Mouse (Mus musculus): ENCODE data around the gene Tyro3. TPM values are rescaled to one million over a fixed set of nuclear protein-coding genes. Genes with fewer than 3 reads are reported as not detected.

Gene Tyro3
- polyA plus RNA-seq, 1 experiment from 2014 or later, result 20.0 TPM

DNA sequence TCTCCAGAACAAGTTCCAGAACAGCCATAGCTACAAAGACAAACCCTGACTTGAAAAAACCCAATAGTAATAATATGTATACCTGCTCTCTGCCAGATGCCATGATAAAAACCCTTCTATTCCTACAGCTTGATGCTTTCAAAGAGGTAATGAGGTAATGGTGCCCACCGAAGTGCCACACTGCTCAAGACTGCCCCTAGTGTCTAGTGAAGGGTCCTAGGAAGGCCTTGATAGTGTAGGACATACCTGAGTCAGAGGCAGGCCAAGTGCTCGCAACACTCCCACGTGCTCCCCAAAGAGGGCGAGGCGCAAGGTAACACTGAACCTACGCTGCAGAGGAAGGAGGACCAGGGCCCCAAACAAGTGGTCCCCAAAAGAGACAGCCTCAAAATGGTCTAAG, 30.3 kb upstream of the Tyro3 start:
- DNase-seq (no peak), ATAC-seq (ENCODE audit: low FRiP score, low TSS enrichment) (no peak)
- Histone ChIP-seq H3K27ac (replicated peaks; ENCODE audit: low read depth, low read length) (no peak overlapping the region), H3K4me3 (replicated peaks; ENCODE audit: low read depth, low read length) (no peak overlapping the region), H3K9ac (replicated peaks; ENCODE audit: low read length) (no peak overlapping the region), H3K36me3 (ENCODE audit: control insufficient read depth, insufficient read depth, low read length) (peaks cover 67% of the 10 kb centered on the region), H3K9me3 (ENCODE audit: control insufficient read depth, low read length) (no peaks in the 10 kb centered on the region), H3K4me2 (ENCODE audit: low read length) (no peak overlapping the region), H3K27me3 (ENCODE audit: control insufficient read depth, insufficient read depth, low read length) (no peaks in the 10 kb centered on the region), H3K4me1 (ENCODE audit: control insufficient read depth, insufficient read depth, low read length) (no peaks in the 10 kb centered on the region)
- 92% methylated on average over 6 of the region's 6 CpGs for WGBS

DNA sequence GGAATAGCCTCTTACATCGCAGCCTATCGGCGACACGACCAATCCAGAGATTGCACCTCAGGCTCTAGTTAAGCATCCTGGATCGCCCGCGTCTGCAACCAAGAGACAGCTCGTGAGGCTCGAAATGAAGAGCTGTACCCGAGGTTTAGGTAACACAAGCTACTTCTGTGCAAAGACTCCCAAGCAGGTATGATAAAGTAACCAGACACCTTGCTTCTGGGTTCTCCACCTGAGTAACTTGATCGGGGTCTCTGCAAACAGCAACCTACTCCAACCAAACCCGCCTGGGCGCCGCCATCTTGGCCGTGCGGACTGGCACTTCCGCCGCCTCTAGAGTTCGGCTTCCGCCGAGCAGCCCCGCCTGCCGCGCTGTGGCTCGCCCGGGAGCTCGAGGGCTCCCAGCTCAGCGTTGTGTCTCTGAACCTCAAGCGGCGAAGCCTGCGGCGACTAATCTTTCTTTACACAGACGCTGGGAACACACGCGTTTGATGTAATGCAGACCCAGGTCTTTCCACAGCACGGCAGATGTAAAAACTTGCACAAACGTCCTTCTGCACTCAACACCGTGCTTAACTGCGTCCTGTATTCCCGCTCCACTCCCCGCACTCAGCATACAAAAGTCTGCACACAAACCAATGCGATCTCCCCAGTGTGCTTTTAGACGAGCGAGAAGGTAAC, 10.2 kb upstream of the Tyro3 start, which contains the start of gene Rpap1:
TSS of gene Rpap1 (minus strand) at position 332 of the 678 bp plus-strand sequence.
- H3K4me3 ChIP-seq (replicated peaks; ENCODE audit: low read depth, low read length), result peak within 1 kb of the TSS; percentile 65
- under 1% methylated on average over 44 of the region's 44 CpGs for WGBS
- peak within 1 kb of the TSS; percentile 84 for H3K4me2 ChIP-seq (ENCODE audit: low read length)
- H3K27me3 ChIP-seq (ENCODE audit: control insufficient read depth, insufficient read depth, low read length), result no peaks in the 10 kb centered on the region
- ATAC-seq (ENCODE audit: low FRiP score, low TSS enrichment), result peak; percentile 92
- H3K27ac ChIP-seq (replicated peaks; ENCODE audit: low read depth, low read length), result peak within 1 kb of the TSS; percentile 88
- H3K9ac ChIP-seq (replicated peaks; ENCODE audit: low read length), result peak within 1 kb of the TSS; percentile 73
- peaks cover 8% of the 10 kb centered on the region for H3K36me3 ChIP-seq (ENCODE audit: control insufficient read depth, insufficient read depth, low read length)
- DNase-seq, result peak; percentile 94
- H3K9me3 ChIP-seq (ENCODE audit: control insufficient read depth, low read length), result no peaks in the 10 kb centered on the region
- H3K4me1 ChIP-seq (ENCODE audit: control insufficient read depth, insufficient read depth, low read length), result peaks cover 8% of the 10 kb centered on the region

- Histone ChIP-seq H3K4me2 (ENCODE audit: low read length) (no peak overlapping the region), H3K27me3 (ENCODE audit: control insufficient read depth, insufficient read depth, low read length) (no peaks in the 10 kb centered on the region), H3K4me3 (replicated peaks; ENCODE audit: low read depth, low read length) (no peak overlapping the region), H3K36me3 (ENCODE audit: control insufficient read depth, insufficient read depth, low read length) (no peaks in the 10 kb centered on the region), H3K9ac (replicated peaks; ENCODE audit: low read length) (no peak overlapping the region), H3K27ac (replicated peaks; ENCODE audit: low read depth, low read length) (no peak overlapping the region), H3K9me3 (ENCODE audit: control insufficient read depth, low read length) (no peaks in the 10 kb centered on the region), H3K4me1 (ENCODE audit: control insufficient read depth, insufficient read depth, low read length) (peaks cover 8% of the 10 kb centered on the region)
- no peak for ATAC-seq (ENCODE audit: low FRiP score, low TSS enrichment)
- DNase-seq, result no peak
- 88% methylated on average over 2 of the region's 2 CpGs for WGBS
These were observed 7.5 kb upstream of the Tyro3 start for GRCm38 (mm10) chr2:119789996-119790395.

- H3K27ac ChIP-seq (replicated peaks; ENCODE audit: low read depth, low read length), result no peak overlapping the region
- H3K4me3 ChIP-seq (replicated peaks; ENCODE audit: low read depth, low read length), result peak overlapping the region; percentile 83; the same call in 1 of the 2 replicates
- ATAC-seq (ENCODE audit: low FRiP score, low TSS enrichment) (no peak), DNase-seq (peak; percentile 71)
- H3K9me3 ChIP-seq (ENCODE audit: control insufficient read depth, low read length), result no peaks in the 10 kb centered on the region
- peaks cover 26% of the 10 kb centered on the region for H3K4me1 ChIP-seq (ENCODE audit: control insufficient read depth, insufficient read depth, low read length)
- no peak overlapping the region for H3K9ac ChIP-seq (replicated peaks; ENCODE audit: low read length)
- peak overlapping the region; percentile 98; the same call in 1 of the 2 replicates for H3K4me2 ChIP-seq (ENCODE audit: low read length)
- 12% methylated on average over 13 of the region's 13 CpGs for WGBS
- H3K36me3 ChIP-seq (ENCODE audit: control insufficient read depth, insufficient read depth, low read length), result no peaks in the 10 kb centered on the region
- H3K27me3 ChIP-seq (ENCODE audit: control insufficient read depth, insufficient read depth, low read length), result peaks cover 5% of the 10 kb centered on the region; the same call in 1 of the 2 replicates
These were observed 854 bp downstream of the Tyro3 start for GRCm38 (mm10) chr2:119798246-119798927.

DNA sequence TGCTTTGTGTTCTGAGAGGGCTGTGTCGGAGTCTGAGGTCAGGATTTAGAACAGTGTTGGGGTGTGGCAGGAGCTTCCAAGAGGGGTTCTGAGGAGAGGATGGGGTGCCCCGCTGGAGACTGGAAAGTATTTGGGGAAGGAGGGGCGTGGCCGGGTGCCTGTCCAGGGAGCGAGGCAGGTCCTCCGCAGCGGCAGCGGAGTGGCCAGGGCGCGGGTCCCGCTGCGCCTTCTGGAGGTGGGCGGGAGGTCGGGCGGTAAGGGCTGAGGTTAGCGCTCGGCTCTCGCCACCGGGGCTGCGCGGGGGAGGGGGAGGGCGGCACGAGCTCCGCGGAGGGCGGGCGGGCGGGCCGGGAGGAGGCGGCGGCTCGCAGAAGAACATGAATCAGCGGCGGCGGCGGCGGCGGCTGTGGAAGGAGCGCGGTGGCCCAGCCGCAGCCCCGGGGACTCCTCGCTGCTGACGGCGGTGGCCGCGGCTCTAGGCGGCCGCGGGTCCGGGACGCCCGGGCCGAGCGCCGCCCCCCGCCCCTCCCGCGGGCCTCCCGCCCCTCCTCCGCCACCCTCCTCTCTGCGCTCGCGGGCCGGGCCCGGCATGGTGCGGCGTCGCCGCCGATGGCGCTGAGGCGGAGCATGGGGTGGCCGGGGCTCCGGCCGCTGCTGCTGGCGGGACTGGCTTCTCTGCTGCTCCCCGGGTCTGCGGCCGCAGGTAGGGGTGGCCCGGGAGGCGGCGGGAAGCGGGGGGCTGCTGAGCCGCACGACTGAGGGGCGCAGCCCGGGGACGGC, 1.8 kb downstream of the Tyro3 start:
- 0 out of 2 replicates have a peak overlapping the region, but pooled peaks have one; percentile 20 for H3K27ac ChIP-seq (replicated peaks; ENCODE audit: low read depth, low read length)
- H3K27me3 ChIP-seq (ENCODE audit: control insufficient read depth, insufficient read depth, low read length), result peaks cover 5% of the 10 kb centered on the region; the same call in 1 of the 2 replicates
- peak overlapping the region; percentile 98 for H3K4me2 ChIP-seq (ENCODE audit: low read length)
- no peaks in the 10 kb centered on the region for H3K9me3 ChIP-seq (ENCODE audit: control insufficient read depth, low read length)
- WGBS, result under 1% methylated on average over 66 of the region's 89 CpGs
- no peaks in the 10 kb centered on the region for H3K36me3 ChIP-seq (ENCODE audit: control insufficient read depth, insufficient read depth, low read length)
- peak; percentile 74 for DNase-seq
- peak; percentile 58; the same call in 1 of the 2 replicates for ATAC-seq (ENCODE audit: low FRiP score, low TSS enrichment)
- peak overlapping the region; percentile 83 for H3K4me3 ChIP-seq (replicated peaks; ENCODE audit: low read depth, low read length)
- H3K9ac ChIP-seq (replicated peaks; ENCODE audit: low read length), result peak overlapping the region; percentile 88
- peaks cover 35% of the 10 kb centered on the region for H3K4me1 ChIP-seq (ENCODE audit: control insufficient read depth, insufficient read depth, low read length)

- Histone ChIP-seq H3K27me3 (ENCODE audit: control insufficient read depth, insufficient read depth, low read length) (peaks cover 5% of the 10 kb centered on the region; the same call in 1 of the 2 replicates), H3K27ac (replicated peaks; ENCODE audit: low read depth, low read length) (0 out of 2 replicates have a peak overlapping the region, but pooled peaks have one; percentile 20), H3K36me3 (ENCODE audit: control insufficient read depth, insufficient read depth, low read length) (no peaks in the 10 kb centered on the region), H3K9ac (replicated peaks; ENCODE audit: low read length) (peak overlapping the region; percentile 88), H3K4me1 (ENCODE audit: control insufficient read depth, insufficient read depth, low read length) (peaks cover 42% of the 10 kb centered on the region), H3K4me3 (replicated peaks; ENCODE audit: low read depth, low read length) (peak overlapping the region; percentile 83), H3K4me2 (ENCODE audit: low read length) (peak overlapping the region; percentile 98), H3K9me3 (ENCODE audit: control insufficient read depth, low read length) (no peaks in the 10 kb centered on the region)
- ATAC-seq (ENCODE audit: low FRiP score, low TSS enrichment) (peak; percentile 12; the same call in 1 of the 2 replicates), DNase-seq (peak; percentile 35)
- WGBS, result under 1% methylated on average over 27 of the region's 27 CpGs
These were observed 2.5 kb downstream of the Tyro3 start for GRCm38 (mm10) chr2:119799961-119800550.

DNA sequence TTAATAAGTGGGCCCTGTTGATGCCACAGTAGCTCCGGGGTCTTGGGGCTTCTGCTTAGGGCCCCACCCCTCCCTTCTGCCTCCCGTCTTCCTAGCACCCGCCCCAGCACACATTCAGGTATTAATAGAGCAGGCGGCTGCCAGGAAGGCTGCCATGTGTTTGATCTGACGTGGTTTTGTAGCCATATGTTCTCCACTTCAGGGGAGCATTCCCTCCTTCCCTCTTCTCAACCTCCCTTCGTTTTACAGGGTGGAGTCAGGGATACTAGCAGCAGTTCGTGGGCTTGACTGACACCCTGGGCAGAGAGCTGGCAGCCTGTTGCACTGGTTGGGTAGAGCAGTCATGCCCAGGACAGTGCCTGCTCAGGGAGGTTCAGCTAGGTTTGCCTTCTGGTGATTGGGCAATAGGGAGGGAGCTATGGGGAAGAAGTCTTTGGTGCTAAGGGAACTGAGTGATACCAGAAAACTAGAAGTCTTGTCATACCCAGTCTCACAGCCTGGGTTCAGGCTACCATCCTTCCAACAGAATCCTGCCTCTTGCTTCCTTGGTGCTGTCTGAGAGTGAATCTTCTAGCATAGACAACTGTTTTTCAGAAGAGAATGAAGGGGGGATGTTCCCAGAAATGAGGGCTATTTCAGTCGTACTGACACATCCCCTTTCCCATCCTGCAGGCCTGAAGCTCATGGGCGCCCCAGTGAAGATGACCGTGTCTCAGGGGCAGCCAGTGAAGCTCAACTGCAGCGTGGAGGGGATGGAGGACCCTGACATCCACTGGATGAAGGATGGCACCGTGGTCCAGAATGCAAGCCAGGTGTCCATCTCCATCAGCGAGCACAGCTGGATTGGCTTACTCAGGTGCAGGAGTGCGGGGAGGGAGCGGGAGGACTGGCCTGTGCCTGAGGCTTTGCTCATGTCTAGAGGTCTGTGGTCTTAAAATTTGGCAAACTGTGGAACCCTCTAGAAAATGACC, 3.6 kb downstream of the Tyro3 start:
- 54% methylated on average over 15 of the region's 15 CpGs for WGBS
- Histone ChIP-seq H3K4me1 (ENCODE audit: control insufficient read depth, insufficient read depth, low read length) (peaks cover 48% of the 10 kb centered on the region), H3K9ac (replicated peaks; ENCODE audit: low read length) (no peak overlapping the region), H3K4me2 (ENCODE audit: low read length) (peak overlapping the region; percentile 98), H3K36me3 (ENCODE audit: control insufficient read depth, insufficient read depth, low read length) (peaks cover 6% of the 10 kb centered on the region; the same call in 1 of the 2 replicates), H3K27me3 (ENCODE audit: control insufficient read depth, insufficient read depth, low read length) (peaks cover 5% of the 10 kb centered on the region; the same call in 1 of the 2 replicates), H3K27ac (replicated peaks; ENCODE audit: low read depth, low read length) (no peak overlapping the region), H3K9me3 (ENCODE audit: control insufficient read depth, low read length) (no peaks in the 10 kb centered on the region), H3K4me3 (replicated peaks; ENCODE audit: low read depth, low read length) (peak overlapping the region; percentile 83; the same call in 1 of the 2 replicates)
- DNase-seq (no peak), ATAC-seq (ENCODE audit: low FRiP score, low TSS enrichment) (no peak)

All from midbrain, embryonic 14.5 days (tissue).